Mouse (Mus musculus): ENCODE results near the gene Vmn1r16.

GRCm38 (mm10) chr6:57326176-57326575, 3.1 kb downstream of the Vmn1r16 start:
- no peak for TF ChIP-seq GATA1 (IDR thresholded peaks at IDR 0.05; ENCODE audit: borderline replicate concordance, low read length)
- TF ChIP-seq FLI1 (IDR thresholded peaks at IDR 0.05; ENCODE audit: low read length) = no peak

Data from megakaryocyte, embryonic 14.5 days (primary cell).